Mouse (Mus musculus) hindbrain, embryonic 10.5 days (tissue): ENCODE data around the gene Gm12184. TPM values are rescaled to one million over a fixed set of nuclear protein-coding genes. Genes with fewer than 3 reads are reported as not detected.

ENCODE experiments used
- DNase-seq: peaks from one replicate; pipeline ENCODE4 v3.0.0-alpha.2; 2017; ENCODE audit warnings: low spot score
- H3K27ac ChIP-seq: fragments of 300-500 bp; sonication (generic); 2 replicates; pipeline ENCODE4 v1.5.1; 2016; ENCODE audit warnings: mild to moderate bottlenecking, moderate library complexity
- H3K27me3 ChIP-seq: fragments of 300-500 bp; sonication (generic); 2 replicates; pipeline ENCODE4 v1.6.1; 2016; ENCODE audit warnings: mild to moderate bottlenecking; ENCODE audit not compliant: poor library complexity, insufficient read depth, severe bottlenecking
- H3K36me3 ChIP-seq: fragments of 300-500 bp; sonication (generic); 2 replicates; pipeline ENCODE4 v1.6.1; 2016; ENCODE audit warnings: mild to moderate bottlenecking, moderate library complexity
- H3K4me1 ChIP-seq: fragments of 300-500 bp; sonication (generic); replicated peaks from 2 replicates; pipeline ENCODE4 v1.6.1; 2016; ENCODE audit warnings: mild to moderate bottlenecking
- H3K4me3 ChIP-seq: fragments of 300-500 bp; sonication (generic); 2 replicates; pipeline ENCODE4 v1.5.1; 2016; ENCODE audit warnings: mild to moderate bottlenecking, moderate library complexity
- H3K9me3 ChIP-seq: fragments of 300-500 bp; sonication (generic); 2 replicates; pipeline ENCODE4 v1.6.1; 2016; ENCODE audit warnings: mild to moderate bottlenecking, moderate library complexity
- WGBS: fragments of 180-500 bp; shearing (Covaris S2); methylation state at CpG from one replicate; pipeline ENCODE4 v1.1.7; 2016; 5-methylcytosine and 5-hydroxymethylcytosine counted together
- polyA plus RNA-seq: library from polyadenylated mRNA; unstranded; fragments of >200 nt; fragmentation: Nextera tagmentation; extraction: Ambion mirVana; gene quantifications from 2 replicates; pipeline ENCODE4 v1.2.1, GENCODE M21; 2016

Gm12184 gene
- polyA plus RNA-seq, 1 experiment from 2014 or later: 3.5 TPM

- no peaks in the 10 kb centered on the region for H3K36me3 ChIP-seq
- H3K4me1 ChIP-seq: peaks cover 15% of the 10 kb centered on the region
- no peak for DNase-seq
- no peak overlapping the region for H3K4me3 ChIP-seq
- peaks cover 48% of the 10 kb centered on the region for H3K27me3 ChIP-seq
- no peaks in the 10 kb centered on the region for H3K9me3 ChIP-seq
- WGBS: 85% methylated on average over 4 of the region's 4 CpGs
- no peak overlapping the region for H3K27ac ChIP-seq
These were observed 15.9 kb upstream of the Gm12184 start for GRCm38 (mm10) chr11:48842378-48842792.

GRCm38 (mm10) chr11:48841213-48841612 is 14.8 kb upstream of the Gm12184 start:
- Histone ChIP-seq H3K4me1 (peaks cover 22% of the 10 kb centered on the region), H3K9me3 (no peaks in the 10 kb centered on the region), H3K4me3 (no peak overlapping the region), H3K27me3 (peaks cover 60% of the 10 kb centered on the region), H3K27ac (no peak overlapping the region), H3K36me3 (no peaks in the 10 kb centered on the region)
- 92% methylated on average over 5 of the region's 5 CpGs for WGBS
- no peak for DNase-seq

- H3K9me3 ChIP-seq: no peaks in the 10 kb centered on the region
- no peak for DNase-seq
- H3K4me3 ChIP-seq: no peak overlapping the region
- no peak overlapping the region for H3K27ac ChIP-seq
- H3K27me3 ChIP-seq: peaks cover 64% of the 10 kb centered on the region
- H3K4me1 ChIP-seq: peaks cover 22% of the 10 kb centered on the region
- H3K36me3 ChIP-seq: no peaks in the 10 kb centered on the region
These were observed 14.3 kb upstream of the Gm12184 start for GRCm38 (mm10) chr11:48840805-48841204.

- Histone ChIP-seq H3K4me1 (peaks cover 22% of the 10 kb centered on the region), H3K36me3 (no peaks in the 10 kb centered on the region), H3K9me3 (no peaks in the 10 kb centered on the region), H3K27me3 (peaks cover 59% of the 10 kb centered on the region), H3K27ac (no peak overlapping the region), H3K4me3 (no peak overlapping the region; the same call in 1 of the 2 replicates)
- no peak for DNase-seq
- WGBS: 72% methylated on average over 10 of the region's 10 CpGs
These were observed 12.6 kb upstream of the Gm12184 start for GRCm38 (mm10) chr11:48838879-48839680.

GRCm38 (mm10) chr11:48838181-48838797 is 11.8 kb upstream of the Gm12184 start:
- H3K4me3 ChIP-seq: peak overlapping the region; percentile 84
- H3K9me3 ChIP-seq: no peaks in the 10 kb centered on the region
- H3K27me3 ChIP-seq: peaks cover 57% of the 10 kb centered on the region
- no peaks in the 10 kb centered on the region for H3K36me3 ChIP-seq
- peak; percentile 36 for DNase-seq
- peaks cover 22% of the 10 kb centered on the region for H3K4me1 ChIP-seq
- H3K27ac ChIP-seq: peak overlapping the region; percentile 74; the same call in 1 of the 2 replicates
- 4% methylated on average over 16 of the region's 16 CpGs for WGBS

GRCm38 (mm10) chr11:48837310-48838180 is 11.1 kb upstream of the Gm12184 start:
- DNase-seq: peak; percentile 62
- under 1% methylated on average over 77 of the region's 77 CpGs for WGBS
- H3K27ac ChIP-seq: peak overlapping the region; percentile 74
- H3K36me3 ChIP-seq: no peaks in the 10 kb centered on the region
- no peaks in the 10 kb centered on the region for H3K9me3 ChIP-seq
- peak overlapping the region; percentile 84 for H3K4me3 ChIP-seq
- peaks cover 52% of the 10 kb centered on the region for H3K27me3 ChIP-seq
- peaks cover 22% of the 10 kb centered on the region for H3K4me1 ChIP-seq

- H3K4me1 ChIP-seq: peaks cover 22% of the 10 kb centered on the region
- H3K4me3 ChIP-seq: peak overlapping the region; percentile 84
- no peaks in the 10 kb centered on the region for H3K36me3 ChIP-seq
- H3K27me3 ChIP-seq: peaks cover 52% of the 10 kb centered on the region
- H3K9me3 ChIP-seq: no peaks in the 10 kb centered on the region
- no peak for DNase-seq
- WGBS: 6% methylated on average over 11 of the region's 11 CpGs
- peak overlapping the region; percentile 74; the same call in 1 of the 2 replicates for H3K27ac ChIP-seq
These were observed 10.5 kb upstream of the Gm12184 start for GRCm38 (mm10) chr11:48836990-48837309.

- H3K4me3 ChIP-seq: no peak overlapping the region
- H3K27me3 ChIP-seq: peaks cover 52% of the 10 kb centered on the region
- no peaks in the 10 kb centered on the region for H3K36me3 ChIP-seq
- WGBS: 80% methylated on average over 6 of the region's 6 CpGs
- no peaks in the 10 kb centered on the region for H3K9me3 ChIP-seq
- no peak overlapping the region for H3K27ac ChIP-seq
- peaks cover 22% of the 10 kb centered on the region for H3K4me1 ChIP-seq
- DNase-seq: no peak
These were observed 9.5 kb upstream of the Gm12184 start for GRCm38 (mm10) chr11:48835923-48836322.

- Histone ChIP-seq H3K27me3 (peaks cover 41% of the 10 kb centered on the region), H3K4me3 (peak overlapping the region; percentile 62), H3K36me3 (no peaks in the 10 kb centered on the region), H3K27ac (peak overlapping the region; percentile 56; the same call in 1 of the 2 replicates), H3K9me3 (no peaks in the 10 kb centered on the region), H3K4me1 (peaks cover 22% of the 10 kb centered on the region)
- peak; percentile 91 for DNase-seq
- under 1% methylated on average over 30 of the region's 30 CpGs for WGBS
These were observed 7.5 kb upstream of the Gm12184 start for GRCm38 (mm10) chr11:48833731-48834639.

GRCm38 (mm10) chr11:48833078-48833730 is 6.7 kb upstream of the Gm12184 start:
- no peak for DNase-seq
- no peak overlapping the region for H3K27ac ChIP-seq
- H3K4me1 ChIP-seq: peaks cover 15% of the 10 kb centered on the region
- H3K27me3 ChIP-seq: peaks cover 35% of the 10 kb centered on the region
- 41% methylated on average over 9 of the region's 9 CpGs for WGBS
- no peaks in the 10 kb centered on the region for H3K36me3 ChIP-seq
- H3K9me3 ChIP-seq: no peaks in the 10 kb centered on the region
- H3K4me3 ChIP-seq: peak overlapping the region; percentile 62

GRCm38 (mm10) chr11:48831273-48831672 is 4.8 kb upstream of the Gm12184 start:
- Histone ChIP-seq H3K36me3 (no peaks in the 10 kb centered on the region), H3K4me3 (no peak overlapping the region), H3K27me3 (peaks cover 29% of the 10 kb centered on the region), H3K4me1 (peaks cover 7% of the 10 kb centered on the region; the same call in 1 of the 2 replicates), H3K9me3 (peaks cover 4% of the 10 kb centered on the region; the same call in 1 of the 2 replicates), H3K27ac (no peak overlapping the region)
- WGBS: 76% methylated on average over 2 of the region's 2 CpGs
- no peak for DNase-seq
